Mouse (Mus musculus) kidney, adult 2 months (tissue): ENCODE data around the gene Gm5105. TPM values are rescaled to one million over a fixed set of nuclear protein-coding genes. Genes with fewer than 3 reads are reported as not detected.

Experiments used
- DNase-seq: peaks from one replicate; pipeline ENCODE4 v3.0.0; 2021
- H3K27ac ChIP-seq: fragments of 200-500 bp; 2 replicates; pipeline ENCODE4 v1.5.1; 2012; ENCODE audit warnings: low read depth, low read length, control low read depth, inconsistent platforms; ENCODE audit not compliant: insufficient read depth
- H3K27me3 ChIP-seq: fragments of 200-500 bp; replicated peaks from 2 replicates; pipeline ENCODE4 v1.6.1; 2012; ENCODE audit warnings: mild to moderate bottlenecking, moderate library complexity, low read length, inconsistent platforms; ENCODE audit not compliant: control insufficient read depth, insufficient read depth
- H3K36me3 ChIP-seq: fragments of 200-500 bp; 2 replicates; pipeline ENCODE4 v1.6.1; 2012; ENCODE audit warnings: mild to moderate bottlenecking, moderate library complexity, low read length, inconsistent platforms; ENCODE audit not compliant: control insufficient read depth, insufficient read depth
- H3K4me1 ChIP-seq: fragments of 200-500 bp; 2 replicates; pipeline ENCODE4 v1.6.1; 2011; ENCODE audit warnings: low read length; ENCODE audit not compliant: control insufficient read depth, insufficient read depth
- H3K4me3 ChIP-seq: fragments of 200-500 bp; 2 replicates; pipeline ENCODE4 v1.5.1; 2011; ENCODE audit warnings: mild to moderate bottlenecking, low read depth, low read length, control low read depth; ENCODE audit not compliant: insufficient read depth
- CTCF ChIP-seq: fragments of 200-500 bp; conservative IDR thresholded peaks from 2 replicates; pipeline ENCODE4 v1.5.1; 2011; ENCODE audit warnings: low read depth, mild to moderate bottlenecking, control low read depth, low read length, moderate library complexity, mixed read lengths; ENCODE audit not compliant: insufficient read depth, insufficient read length
- POLR2A ChIP-seq: fragments of 200-500 bp; IDR thresholded peaks from one replicate; pipeline ENCODE4 v1.6.1; 2011; ENCODE audit warnings: low read depth, low read length, control low read depth
- WGBS: fragments of 180-500 bp; shearing (Covaris S2); methylation state at CpG from one replicate; pipeline ENCODE4 v1.1.7; 2018; 5-methylcytosine and 5-hydroxymethylcytosine counted together
- polyA plus RNA-seq: library from polyadenylated mRNA; depleted of rRNA; stranded (reverse); fragments of >200 nt; gene quantifications from 2 replicates; pipeline ENCODE4 v1.2.3, GENCODE M21; 2012

Gm5105 gene
- polyA plus RNA-seq, 1 experiment, result not detected

- Histone ChIP-seq H3K36me3 (no peaks in the 10 kb centered on the region), H3K27ac (no peak overlapping the region), H3K4me1 (no peaks in the 10 kb centered on the region), H3K4me3 (no peak overlapping the region), H3K27me3 (no peaks in the 10 kb centered on the region)
- no peak for TF ChIP-seq POLR2A
- no peak for TF ChIP-seq CTCF
- WGBS, result 92% methylated on average over 4 of the region's 4 CpGs
- no peak for DNase-seq
These were observed 34.7 kb upstream of the Gm5105 start for GRCm38 (mm10) chr3:138101936-138102335.

GRCm38 (mm10) chr3:138097718-138098117, 30.5 kb upstream of the Gm5105 start:
- Histone ChIP-seq H3K27me3 (no peaks in the 10 kb centered on the region), H3K4me3 (no peak overlapping the region), H3K4me1 (no peaks in the 10 kb centered on the region), H3K36me3 (no peaks in the 10 kb centered on the region), H3K27ac (no peak overlapping the region)
- no peak for TF ChIP-seq POLR2A
- 86% methylated on average over 1 of the region's 1 CpGs for WGBS
- DNase-seq, result no peak

GRCm38 (mm10) chr3:138096263-138097028, 29.3 kb upstream of the Gm5105 start:
- TF ChIP-seq POLR2A (no peak), CTCF (no peak)
- no peak overlapping the region for H3K27ac ChIP-seq
- DNase-seq, result no peak
- H3K4me1 ChIP-seq, result no peaks in the 10 kb centered on the region
- WGBS, result 85% methylated on average over 19 of the region's 19 CpGs
- H3K27me3 ChIP-seq, result no peaks in the 10 kb centered on the region
- H3K36me3 ChIP-seq, result no peaks in the 10 kb centered on the region
- no peak overlapping the region for H3K4me3 ChIP-seq

GRCm38 (mm10) chr3:138095718-138096117, 28.5 kb upstream of the Gm5105 start:
- no peak overlapping the region for H3K27ac ChIP-seq
- H3K4me1 ChIP-seq, result no peaks in the 10 kb centered on the region
- TF ChIP-seq POLR2A, result no peak
- no peak for TF ChIP-seq CTCF
- H3K27me3 ChIP-seq, result no peaks in the 10 kb centered on the region
- no peak overlapping the region for H3K4me3 ChIP-seq
- H3K36me3 ChIP-seq, result no peaks in the 10 kb centered on the region
- DNase-seq, result peak; percentile 8
- WGBS, result 35% methylated on average over 10 of the region's 10 CpGs

- no peaks in the 10 kb centered on the region for H3K4me1 ChIP-seq
- WGBS, result 76% methylated on average over 3 of the region's 3 CpGs
- H3K36me3 ChIP-seq, result no peaks in the 10 kb centered on the region
- no peak overlapping the region for H3K4me3 ChIP-seq
- no peak for TF ChIP-seq POLR2A
- no peak for TF ChIP-seq CTCF
- DNase-seq, result no peak
- no peak overlapping the region for H3K27ac ChIP-seq
- no peaks in the 10 kb centered on the region for H3K27me3 ChIP-seq
These were observed 28.1 kb upstream of the Gm5105 start for GRCm38 (mm10) chr3:138095301-138095700.

- no peaks in the 10 kb centered on the region for H3K36me3 ChIP-seq
- DNase-seq, result no peak
- H3K4me3 ChIP-seq, result no peak overlapping the region
- H3K4me1 ChIP-seq, result no peaks in the 10 kb centered on the region
- 90% methylated on average over 4 of the region's 4 CpGs for WGBS
- no peak for TF ChIP-seq POLR2A
- H3K27ac ChIP-seq, result no peak overlapping the region
- no peaks in the 10 kb centered on the region for H3K27me3 ChIP-seq
These were observed 16.7 kb upstream of the Gm5105 start for GRCm38 (mm10) chr3:138083896-138084295.

GRCm38 (mm10) chr3:138083073-138083637, 16.0 kb upstream of the Gm5105 start:
- H3K27ac ChIP-seq, result no peak overlapping the region
- 96% methylated on average over 1 of the region's 1 CpGs for WGBS
- no peak overlapping the region for H3K4me3 ChIP-seq
- DNase-seq, result no peak
- H3K36me3 ChIP-seq, result no peaks in the 10 kb centered on the region
- no peaks in the 10 kb centered on the region for H3K4me1 ChIP-seq
- TF ChIP-seq CTCF (no peak), POLR2A (no peak)
- no peaks in the 10 kb centered on the region for H3K27me3 ChIP-seq
